Mouse (Mus musculus) ovary, postnatal 14 days (tissue): ENCODE results near the gene Sgsm1.
A peak's percentile ranks its signal among the peaks of the same experiment; 100 is the strongest.

ENCODE experiments used
- DNase-seq: peaks from one replicate; pipeline ENCODE4 v3.0.0; 2022; ENCODE audit warnings: low spot score

Sgsm1 gene

DNA sequence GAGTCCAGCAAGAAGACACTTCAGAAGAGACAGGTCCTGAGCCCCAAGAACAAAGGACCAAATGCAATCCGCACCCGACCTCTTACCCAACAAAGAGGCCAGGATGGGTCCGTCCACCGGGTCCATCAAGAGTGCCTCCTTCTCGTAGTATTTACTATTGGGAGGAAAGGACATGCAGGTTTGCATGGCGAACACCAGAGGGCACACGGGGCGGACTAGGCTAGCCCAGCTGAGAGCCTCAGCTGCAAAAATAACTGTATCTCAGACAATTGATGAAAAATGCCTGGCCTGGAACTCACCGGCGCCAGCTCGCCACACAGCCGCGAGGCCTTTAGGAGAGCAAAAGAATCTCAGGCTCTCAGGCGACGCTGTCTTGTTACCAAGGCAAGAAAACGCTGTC, 25.0 kb downstream of the Sgsm1 start:
- DNase-seq = no peak

DNA sequence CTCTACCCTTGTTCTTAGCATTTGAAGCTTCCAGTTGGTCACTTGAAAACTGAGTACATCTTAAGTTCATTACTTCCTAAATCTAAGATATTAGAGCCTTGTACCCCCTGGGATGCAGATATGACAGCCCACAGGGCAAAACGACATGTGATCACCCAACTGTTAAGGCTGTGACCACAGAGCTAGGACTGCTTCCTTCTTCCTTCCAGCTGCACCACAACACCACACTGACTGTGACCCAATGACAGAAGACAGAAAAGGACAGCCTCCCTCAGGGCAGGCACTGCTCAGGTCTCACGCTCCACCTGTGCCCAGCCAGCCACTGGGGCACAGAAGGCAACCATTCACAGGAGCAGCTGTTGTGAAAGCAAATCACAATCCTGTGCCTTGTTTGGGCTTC, 26.9 kb downstream of the Sgsm1 start:
- DNase-seq = no peak

GRCm38 (mm10) chr5:113281557-113281956, 29.0 kb downstream of the Sgsm1 start:
- no peak for DNase-seq

DNA sequence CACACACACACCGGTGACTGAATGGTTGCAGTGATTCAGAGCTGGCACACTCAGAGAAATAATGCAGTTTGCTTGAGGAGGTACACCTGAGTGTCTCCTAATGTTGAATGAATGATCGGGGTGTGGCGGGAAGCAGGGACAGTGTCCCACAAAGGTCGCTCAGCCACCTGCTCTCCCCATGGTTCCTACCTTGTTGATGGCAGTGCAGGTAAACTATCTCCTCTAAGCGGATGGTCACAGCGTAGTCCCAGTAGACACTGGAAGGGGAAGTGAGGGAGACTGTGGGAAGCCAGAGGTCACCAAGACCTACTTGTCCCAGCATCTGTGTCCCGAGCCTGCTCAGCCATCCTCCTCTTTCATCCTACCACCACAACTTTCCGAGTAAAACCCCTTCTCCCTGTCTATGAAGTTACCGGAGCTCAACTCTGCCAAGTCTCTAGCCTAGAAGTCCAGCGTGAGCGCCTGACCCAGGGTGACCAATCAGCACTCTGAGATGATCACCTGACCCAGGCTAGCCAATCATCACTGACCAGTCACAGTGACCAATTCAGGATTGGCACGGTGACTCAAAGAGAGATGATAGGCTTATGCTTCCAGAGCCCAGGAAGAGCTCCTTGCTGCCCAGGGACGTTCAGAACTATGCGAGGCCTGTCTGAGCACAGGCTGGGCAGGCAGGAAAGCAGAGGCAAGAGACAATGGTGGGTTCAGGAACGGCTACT, 30.3 kb downstream of the Sgsm1 start:
- no peak for DNase-seq

GRCm38 (mm10) chr5:113275839-113276238, 34.7 kb downstream of the Sgsm1 start:
- DNase-seq = no peak

DNA sequence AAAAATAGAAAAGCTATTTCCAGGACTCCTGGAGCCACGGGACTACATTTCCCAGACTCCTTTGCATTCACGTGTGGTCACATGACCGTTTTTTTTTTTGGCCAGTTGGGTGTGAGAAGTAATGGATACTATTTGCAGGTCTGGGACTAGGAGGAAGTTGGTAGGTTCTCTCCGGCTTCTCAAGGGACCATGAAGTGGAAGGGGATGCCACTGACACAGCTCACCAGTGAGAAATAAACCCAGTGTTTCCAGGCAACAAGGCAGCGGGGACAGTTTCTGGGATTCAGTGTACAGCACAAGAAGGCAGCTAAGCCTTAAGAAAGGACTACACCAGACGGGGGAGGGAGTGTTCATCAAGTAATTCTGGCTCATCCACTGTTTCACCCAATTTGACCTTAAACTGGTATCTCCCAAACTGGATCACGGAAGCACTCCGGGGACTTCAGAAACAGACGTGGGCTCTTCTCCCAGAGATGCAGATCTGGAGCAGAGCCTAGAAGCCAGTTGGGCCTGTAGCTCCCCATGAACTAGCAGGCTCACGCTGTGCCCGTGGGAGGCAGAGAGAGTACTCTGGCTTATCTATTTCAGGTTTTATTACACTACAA, 39.3 kb downstream of the Sgsm1 start:
- DNase-seq = no peak

GRCm38 (mm10) chr5:113270043-113270442, 40.5 kb downstream of the Sgsm1 start:
- no peak for DNase-seq

GRCm38 (mm10) chr5:113268246-113268645, 42.3 kb downstream of the Sgsm1 start:
- no peak for DNase-seq

DNA sequence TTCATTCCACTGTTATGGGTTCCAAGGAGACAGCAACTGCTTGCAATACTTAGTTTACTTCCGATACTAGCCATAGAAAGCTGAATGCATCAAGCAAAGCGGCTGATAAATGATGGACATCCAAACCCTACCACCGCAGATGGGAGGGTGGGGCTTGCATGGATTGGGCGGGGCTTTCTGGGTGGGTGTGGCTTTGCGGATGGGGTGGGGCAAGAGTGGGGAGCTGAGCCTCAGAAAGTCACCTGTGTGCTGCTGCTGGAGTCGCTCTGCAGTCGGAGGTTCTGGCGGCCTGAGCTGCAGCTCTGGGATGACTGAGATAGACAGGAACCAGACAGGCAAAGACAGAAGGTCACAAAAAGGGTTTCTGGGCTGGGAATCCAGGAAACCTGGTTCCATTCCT, 44.9 kb downstream of the Sgsm1 start:
- DNase-seq = no peak

GRCm38 (mm10) chr5:113250806-113251205, 59.8 kb downstream of the Sgsm1 start:
- DNase-seq = no peak

DNA sequence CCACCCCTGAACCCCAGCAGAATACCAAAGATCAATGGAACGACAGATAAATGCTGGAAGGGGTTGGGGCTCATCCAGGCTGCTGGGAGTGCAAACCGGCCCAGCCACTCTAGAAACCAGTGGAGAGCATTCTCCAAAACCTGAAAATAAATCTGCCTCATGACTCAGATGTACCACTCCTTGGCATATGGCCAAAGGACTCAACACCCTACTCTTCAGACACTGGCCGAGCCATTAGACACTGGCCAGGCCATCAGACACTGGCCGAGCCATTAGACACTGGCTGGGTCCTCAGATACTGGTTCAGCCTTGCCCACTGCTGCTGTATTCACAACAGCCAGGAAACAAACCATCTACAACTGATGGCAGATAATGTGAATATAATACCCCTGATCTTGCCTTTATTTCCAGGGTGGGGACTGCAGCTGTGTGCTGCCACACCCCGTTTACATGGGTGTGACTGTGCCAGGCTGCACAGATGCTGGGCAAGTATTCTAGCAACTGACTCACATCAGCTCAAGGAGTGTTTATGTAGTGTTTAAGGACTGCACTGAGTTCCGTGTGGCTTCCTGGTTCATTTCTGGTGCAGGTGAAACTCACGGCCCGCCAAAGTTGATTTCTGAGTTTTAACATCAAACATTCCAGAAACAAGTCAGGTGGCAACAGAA, 61.2 kb downstream of the Sgsm1 start:
- DNase-seq = no peak

DNA sequence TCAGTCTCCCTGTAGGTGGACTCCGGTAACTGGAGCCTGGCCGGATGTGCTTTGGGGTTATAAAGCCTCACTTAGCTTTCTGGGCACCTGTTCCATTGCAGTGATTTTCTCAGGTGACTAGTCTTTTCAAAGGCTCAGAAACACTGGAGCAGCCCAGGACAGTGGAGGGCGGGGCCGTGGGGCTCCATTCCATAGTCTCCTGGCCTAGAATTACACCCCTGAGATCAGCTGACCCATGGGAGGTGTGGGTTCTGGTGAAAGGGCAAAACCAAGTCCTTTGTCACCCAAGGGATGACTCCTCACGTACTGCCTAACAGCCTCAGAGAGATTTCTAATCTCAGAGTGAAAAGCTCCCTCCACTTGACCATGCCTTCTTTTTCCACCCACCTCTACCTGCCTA, 80.4 kb downstream of the Sgsm1 start:
- no peak for DNase-seq

DNA sequence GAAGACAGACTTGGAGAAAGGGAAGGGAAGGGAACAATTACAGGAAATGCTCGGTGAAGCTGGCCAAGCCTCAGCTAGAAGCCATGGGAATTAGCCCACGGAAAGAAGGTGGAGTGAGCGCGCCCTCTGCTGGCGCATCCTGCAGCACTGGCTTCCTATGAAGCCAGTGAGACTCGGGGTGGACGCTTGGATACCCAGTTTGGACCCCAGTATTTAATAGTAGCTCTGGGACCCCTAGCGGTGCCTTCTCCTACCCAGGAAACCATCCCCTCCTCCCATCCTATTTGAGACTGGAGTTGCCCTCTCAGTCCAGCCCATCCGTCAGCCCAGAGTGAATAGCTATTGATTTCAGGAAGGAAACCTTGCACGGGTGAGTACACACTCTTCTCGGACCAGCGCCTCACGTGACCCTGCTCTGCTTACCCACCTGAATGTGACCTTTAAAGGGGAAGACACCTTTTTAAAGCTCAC, 83.9 kb downstream of the Sgsm1 start, which contains the start of gene Tmem211:
Tmem211 (plus strand) TSS at position 278 of the 471 bp plus-strand sequence.
- DNase-seq = peak; percentile 81

- DNase-seq = no peak
These were observed 84.7 kb downstream of the Sgsm1 start for GRCm38 (mm10) chr5:113225686-113226435.

- DNase-seq = no peak
These were observed 85.3 kb downstream of the Sgsm1 start for GRCm38 (mm10) chr5:113225271-113225670.

DNA sequence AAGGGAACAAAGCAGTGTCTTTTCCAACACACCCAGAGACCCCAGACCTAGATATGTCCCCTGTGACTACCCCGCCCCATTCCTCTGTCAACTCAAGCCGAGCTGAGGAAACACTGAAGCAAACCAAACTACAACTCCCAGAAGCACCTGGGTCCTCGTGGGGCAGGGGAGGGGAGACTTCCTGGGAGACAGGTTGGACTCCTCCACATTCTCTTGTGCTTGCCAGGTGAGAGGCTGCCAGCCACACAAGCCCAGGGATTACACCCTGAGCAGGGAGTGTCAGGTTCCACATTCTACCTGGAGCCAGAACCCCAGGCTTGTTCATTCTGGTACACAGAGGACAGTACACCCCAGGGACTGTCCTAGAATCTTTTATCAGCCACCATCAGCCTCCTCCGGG, 86.7 kb downstream of the Sgsm1 start:
- DNase-seq = no peak

- DNase-seq = peak; percentile 82
These were observed 89.3 kb downstream of the Sgsm1 start, which contains the start of gene 2900026A02Rik for GRCm38 (mm10) chr5:113221147-113221865. Gene 2900026A02Rik (minus strand): TSS chr5:113221236.

DNA sequence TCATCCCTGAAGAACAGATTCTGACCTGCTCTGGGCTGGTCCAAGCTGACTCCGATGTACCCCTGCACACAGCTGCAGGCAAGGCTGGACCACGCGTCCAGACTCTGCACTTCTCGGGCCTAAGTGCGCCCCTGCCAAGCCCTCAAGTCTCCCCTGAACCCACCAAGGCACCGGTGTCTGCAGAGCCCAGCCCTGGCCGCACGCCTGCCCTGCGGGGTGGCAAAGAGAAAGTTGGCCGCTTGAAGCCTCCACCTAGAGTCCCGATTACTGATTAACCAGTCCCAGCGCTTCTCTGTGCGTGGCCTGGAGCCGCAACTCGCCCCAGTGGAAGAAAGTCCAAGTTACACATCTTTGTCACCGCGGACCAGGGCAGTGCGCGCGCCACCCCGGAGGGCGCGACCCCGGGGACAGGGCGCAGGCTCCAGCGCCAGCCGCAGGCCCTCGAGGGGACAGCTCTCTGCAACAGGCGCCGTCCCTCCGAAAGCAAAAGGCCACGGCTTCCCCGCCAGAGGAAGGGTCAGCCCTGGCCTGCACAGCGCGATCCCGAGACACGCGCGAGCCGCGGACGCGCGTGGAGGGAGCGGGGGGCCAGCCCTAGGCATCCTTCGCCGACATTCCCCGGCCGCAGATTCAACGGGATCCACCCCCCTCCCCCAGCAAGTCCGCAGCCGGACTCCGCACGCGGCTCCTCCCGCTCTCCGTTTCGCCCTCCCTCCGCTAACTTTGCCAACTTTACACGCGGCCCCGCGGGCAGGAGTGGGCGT, 90.0 kb downstream of the Sgsm1 start:
- DNase-seq = no peak

DNA sequence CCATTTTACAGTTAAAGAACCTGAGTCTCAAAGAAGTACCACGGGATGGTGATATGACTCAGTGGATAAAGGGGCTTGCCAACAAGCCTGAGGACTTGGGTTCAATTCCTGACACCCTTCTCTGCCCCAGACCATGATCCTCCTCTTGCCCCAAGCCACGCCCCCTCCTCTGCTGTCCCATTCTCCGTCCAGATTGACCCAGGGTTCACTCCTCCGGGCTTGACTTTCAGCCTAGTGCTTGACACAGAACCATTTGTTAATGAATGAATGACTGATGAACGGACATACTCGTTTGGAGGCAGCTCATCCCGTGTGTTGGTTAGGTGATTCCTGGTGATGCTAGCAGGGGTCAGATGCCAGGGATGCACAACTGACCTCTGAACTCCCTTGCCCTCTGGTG, 90.7 kb downstream of the Sgsm1 start:
- DNase-seq = no peak

GRCm38 (mm10) chr5:113219450-113219849, 91.1 kb downstream of the Sgsm1 start:
- DNase-seq = no peak
